Mouse (Mus musculus) c-Kit-positive CD71-positive TER-119-negative erythroid progenitor cells, embryonic 14.5 days (primary cell): ENCODE measurements around the gene Rnf180.
"Not testable (repeated sequence)": the region's sequence is repeated elsewhere in the genome, so short reads cannot be mapped to it uniquely, and the experiment has no call there.

Experiments used
- DNase-seq: peaks from one replicate; pipeline ENCODE4 v3.0.0-alpha.2; 2013; ENCODE audit warnings: low read depth

The Rnf180 gene

GRCm38 (mm10) chr13:105294715-105295114, at the start of gene Rnf180:
TSS of gene Rnf180 (minus strand) at chr13:105294815.
- no peak for DNase-seq

DNA sequence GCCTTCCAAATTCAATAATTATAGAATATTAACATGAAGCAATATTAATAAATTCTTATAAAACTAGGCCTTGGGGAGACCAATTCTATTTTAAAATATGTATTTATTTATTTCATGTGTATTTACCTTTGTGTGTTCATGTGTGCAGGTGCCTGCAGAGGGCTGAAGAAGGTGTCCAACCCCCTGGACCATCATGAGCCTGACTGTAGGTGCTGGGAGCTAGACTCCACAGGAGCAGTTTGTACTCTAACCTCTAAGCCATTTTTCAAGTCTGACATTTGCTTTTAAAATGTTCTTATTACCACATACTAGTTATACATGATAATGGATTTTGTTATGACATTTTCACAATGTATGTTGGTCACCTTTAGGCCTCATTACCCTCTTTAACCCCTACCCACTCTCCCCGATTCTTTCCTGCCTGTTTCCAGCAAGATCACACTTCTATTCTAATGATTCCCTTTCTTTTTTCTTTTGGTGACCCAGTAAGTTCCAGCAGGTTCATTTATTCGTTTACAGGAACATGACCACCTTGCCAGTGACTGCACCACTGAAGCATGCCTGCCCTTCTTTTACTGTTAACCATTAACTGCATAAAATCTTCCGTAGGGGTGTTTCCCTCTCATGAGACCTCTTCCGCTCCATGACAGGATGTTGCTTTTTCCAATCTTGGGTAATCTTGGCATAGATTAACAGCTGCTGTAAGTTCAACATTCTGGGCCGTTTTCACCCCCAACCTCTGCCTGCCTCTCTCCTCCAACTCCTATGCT, 36.8 kb upstream of the Rnf180 start:
- no peak for DNase-seq

GRCm38 (mm10) chr13:105326946-105327345, 32.3 kb upstream of the Rnf180 start:
- no peak for DNase-seq

- DNase-seq: no peak
These were observed 22.3 kb upstream of the Rnf180 start for GRCm38 (mm10) chr13:105316926-105317325.

GRCm38 (mm10) chr13:105316009-105316408, 21.4 kb upstream of the Rnf180 start:
- no peak for DNase-seq

DNA sequence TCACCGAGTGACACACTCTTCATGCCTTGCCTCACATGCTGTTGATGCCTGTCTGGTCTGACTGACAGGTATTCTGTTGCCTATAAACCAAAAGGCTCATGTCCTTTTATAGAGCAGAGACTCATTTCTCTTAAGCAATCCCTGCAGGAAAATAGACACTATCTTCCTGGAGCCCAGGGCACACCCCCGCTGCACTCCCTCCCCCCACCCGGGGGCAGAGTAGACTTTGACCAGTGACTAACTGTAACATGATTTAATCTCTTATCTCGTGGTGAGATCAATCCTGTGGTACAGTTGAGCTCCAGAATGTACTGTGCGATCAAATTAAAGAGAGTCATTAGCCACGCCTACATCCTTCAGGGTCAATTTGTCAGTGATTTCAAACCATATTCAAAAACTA, 18.1 kb upstream of the Rnf180 start:
- DNase-seq: no peak

GRCm38 (mm10) chr13:105310562-105310961, 15.9 kb upstream of the Rnf180 start:
- DNase-seq: not testable (repeated sequence)

DNA sequence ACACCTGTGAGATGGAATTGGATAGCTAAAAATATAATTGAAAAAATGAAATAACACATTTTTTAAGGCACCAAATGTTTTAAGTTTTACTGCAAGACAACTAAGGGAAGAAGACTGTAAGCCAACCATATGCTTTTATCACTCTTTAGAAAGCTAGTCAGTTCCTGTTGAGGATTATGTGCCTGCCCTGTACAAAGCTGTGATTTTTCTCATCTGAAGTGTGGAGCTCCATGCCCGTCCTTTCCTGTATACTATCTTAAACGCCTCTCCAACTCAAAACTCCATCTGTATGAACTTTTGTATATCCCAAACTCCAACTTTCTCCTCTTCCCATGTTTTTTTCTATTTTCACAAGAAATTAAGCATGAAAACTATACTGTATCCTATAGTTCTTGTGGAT, 10.9 kb upstream of the Rnf180 start:
- no peak for DNase-seq

DNA sequence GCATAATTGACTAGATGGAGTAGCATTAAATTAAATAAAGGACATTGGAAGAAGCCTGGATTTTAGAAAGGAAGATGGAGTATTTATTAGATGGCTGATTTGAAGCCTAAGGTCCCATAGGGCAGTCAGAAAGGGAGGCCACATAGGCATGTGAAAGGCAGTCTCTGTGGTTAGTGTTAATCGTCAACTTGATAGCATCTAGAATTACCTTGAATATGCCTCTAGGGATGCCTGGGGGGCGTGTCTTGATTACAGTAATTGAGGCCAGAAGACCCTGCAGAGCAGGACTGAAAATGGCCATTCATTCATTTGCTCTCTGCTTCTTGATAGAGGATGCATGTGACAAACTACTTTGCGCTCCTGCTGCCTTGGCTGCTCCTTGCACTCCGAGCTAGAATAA, 9.4 kb upstream of the Rnf180 start:
- no peak for DNase-seq

- DNase-seq: no peak
These were observed 5.4 kb upstream of the Rnf180 start for GRCm38 (mm10) chr13:105300009-105300346.

GRCm38 (mm10) chr13:105299162-105300008, 4.8 kb upstream of the Rnf180 start:
- DNase-seq: no peak

DNA sequence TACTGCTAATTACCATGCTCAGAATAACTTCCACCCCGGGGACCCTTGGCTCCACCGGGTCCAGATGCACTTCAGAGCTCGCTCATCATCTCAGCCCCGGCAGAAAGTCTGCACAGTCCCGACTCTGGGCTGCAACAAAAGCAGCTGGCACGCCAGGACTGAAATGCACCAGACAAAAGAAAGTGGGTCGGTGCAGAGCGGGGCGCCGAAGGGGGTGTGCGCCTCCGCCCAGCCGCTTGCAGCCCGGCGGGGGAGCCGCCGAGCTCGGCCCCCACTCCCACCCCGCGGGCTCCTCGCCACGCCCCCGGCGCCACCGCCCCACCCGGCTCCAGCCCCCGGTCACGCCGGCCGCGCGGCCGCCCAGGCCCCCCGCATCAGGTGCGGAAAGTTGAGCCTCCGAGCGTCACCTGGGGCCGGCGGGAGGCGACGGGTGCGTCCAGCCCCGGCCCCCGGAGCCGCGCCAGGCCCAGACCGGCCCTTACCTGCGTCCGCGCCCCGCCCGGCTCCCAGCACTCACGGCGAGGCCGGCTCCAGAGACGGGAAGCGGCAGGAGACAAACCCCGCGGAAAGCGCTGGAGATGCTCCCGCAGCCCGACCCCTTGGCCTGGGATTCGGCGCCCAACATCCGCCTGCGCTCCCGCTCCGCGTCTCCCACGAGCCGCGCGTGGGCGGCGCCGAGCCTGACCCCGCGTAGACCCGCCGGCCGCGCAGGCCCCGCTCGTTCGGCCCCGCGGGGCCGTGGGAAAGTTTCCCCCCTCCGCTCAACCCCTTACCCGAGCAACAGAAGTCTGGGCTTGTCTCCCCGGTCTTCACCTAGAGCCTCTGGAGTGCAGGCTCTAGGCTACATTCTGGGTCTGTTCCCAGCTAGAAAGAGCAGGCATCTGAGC, 591 bp downstream of the Rnf180 start:
- no peak for DNase-seq

- no peak for DNase-seq
These were observed 2.8 kb downstream of the Rnf180 start for GRCm38 (mm10) chr13:105291816-105292215.

- no peak for DNase-seq
These were observed 4.0 kb downstream of the Rnf180 start for GRCm38 (mm10) chr13:105290594-105290993.

DNA sequence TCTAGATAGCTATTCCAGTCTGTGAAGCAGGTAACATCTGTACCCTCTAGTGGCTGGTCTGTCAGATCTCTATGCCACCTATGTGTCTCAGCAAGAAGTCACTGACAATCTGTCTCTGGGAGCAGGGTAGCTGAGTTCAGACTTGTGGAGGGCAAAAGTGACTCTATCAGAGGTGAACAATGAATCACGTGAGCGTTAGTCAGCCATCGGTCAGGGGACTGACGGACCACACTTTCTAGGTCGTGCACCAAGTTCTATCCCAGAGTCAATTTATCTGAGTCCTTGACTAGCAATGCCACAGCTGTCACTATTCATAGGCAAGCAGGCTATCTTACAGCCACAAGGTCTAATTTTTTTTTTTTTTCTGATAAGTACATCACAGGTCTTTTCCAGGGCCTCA, 4.6 kb downstream of the Rnf180 start:
- DNase-seq: no peak

DNA sequence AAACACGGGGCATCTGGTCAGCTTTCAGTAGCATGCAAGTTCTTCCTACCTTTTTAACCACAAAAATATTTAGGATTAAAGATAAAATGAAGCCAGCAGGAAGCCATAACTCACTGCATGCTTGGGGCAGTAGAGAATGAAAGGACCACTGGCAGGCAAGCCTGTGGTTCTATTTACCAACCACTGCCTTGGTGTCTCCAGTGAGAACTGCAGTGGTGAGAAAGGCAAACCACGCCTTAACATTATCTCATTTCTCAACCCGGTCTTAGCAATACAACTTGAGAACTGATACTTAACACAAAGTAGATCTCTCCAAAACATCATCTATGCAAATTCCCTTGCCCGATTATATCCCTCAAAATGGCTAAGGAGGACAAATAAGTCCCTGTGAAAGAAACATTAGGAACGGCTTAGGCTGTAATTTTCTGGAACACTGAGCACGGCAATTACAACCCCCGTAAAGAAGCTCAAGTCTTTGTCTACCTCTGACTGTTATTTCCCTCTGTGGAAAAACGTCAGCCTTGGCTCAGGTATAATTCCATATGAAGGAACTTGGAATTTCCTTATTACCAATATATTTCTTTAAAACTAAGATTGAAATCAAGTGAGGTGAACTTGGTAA, 15.1 kb downstream of the Rnf180 start:
- DNase-seq: no peak

- DNase-seq: no peak
These were observed 24.1 kb downstream of the Rnf180 start for GRCm38 (mm10) chr13:105270394-105271094.

DNA sequence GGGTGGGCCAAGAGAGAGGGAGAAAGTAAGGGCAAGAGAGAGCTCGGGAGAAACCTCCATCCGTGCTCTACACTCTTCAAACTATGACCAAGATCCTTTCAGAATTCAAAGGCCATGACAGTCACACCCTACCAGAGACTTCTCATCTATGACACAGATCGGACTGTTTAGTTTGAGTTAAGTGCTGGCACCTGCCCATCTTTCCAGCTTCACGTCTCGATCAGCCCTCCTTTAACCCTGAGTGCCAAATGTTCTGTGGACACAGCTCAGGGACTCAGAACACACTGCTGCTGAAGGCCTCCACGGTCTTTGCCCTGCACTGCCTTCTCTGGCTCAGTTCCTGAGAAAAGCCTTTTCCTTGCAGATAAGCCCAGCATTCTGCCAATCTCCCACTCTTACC, 27.2 kb downstream of the Rnf180 start:
- no peak for DNase-seq

GRCm38 (mm10) chr13:105266746-105267145, 27.9 kb downstream of the Rnf180 start:
- peak; percentile 34 for DNase-seq

- DNase-seq: no peak
These were observed 37.7 kb downstream of the Rnf180 start for GRCm38 (mm10) chr13:105256757-105257433.

- DNase-seq: no peak
These were observed 43.8 kb downstream of the Rnf180 start for GRCm38 (mm10) chr13:105250767-105251166.
